Mouse (Mus musculus): ENCODE measurements at regions not wholly inside any gene's neighbourhood (a gene's known extent, or its start where the extent isn't known, plus 50 kb on each side); places are given as distances from the start of the nearest gene placed in this dataset.
A peak's percentile ranks its signal among the peaks of the same experiment; 100 is the strongest.

DNA sequence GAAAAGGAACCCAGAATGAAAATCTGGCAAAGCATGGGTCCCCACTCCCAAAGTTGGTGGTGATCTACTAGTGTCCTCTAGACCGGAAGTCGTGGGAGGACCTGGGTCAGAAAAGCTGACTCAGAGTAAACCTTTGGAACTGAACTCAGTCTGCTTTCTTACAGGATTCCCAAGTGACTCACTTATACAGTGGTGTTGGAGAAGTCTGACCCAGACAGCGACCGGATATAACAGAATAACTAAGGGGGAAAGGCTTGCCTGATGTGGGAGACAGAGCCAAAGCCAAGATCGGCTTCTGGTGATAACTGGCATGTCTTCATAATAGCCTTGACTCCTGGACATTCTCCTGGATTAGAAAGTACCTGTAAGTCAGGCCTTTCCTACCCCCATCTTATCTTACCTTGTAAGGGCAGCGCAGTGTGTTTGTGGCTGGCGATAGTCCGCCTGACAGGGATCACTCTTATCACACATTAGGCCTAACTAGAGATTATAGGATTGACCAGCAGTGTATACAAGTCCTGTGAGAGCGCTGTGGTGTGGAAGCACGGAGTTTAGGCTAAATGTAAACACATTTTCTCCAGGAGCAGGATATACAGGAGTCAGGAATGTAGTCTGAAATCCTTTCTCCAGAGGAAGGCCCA is 150.4 kb downstream of the Gm19410 start:
- ATAC-seq (ENCODE audit: low FRiP score) = no peak
- peaks cover 7% of the 10 kb centered on the region for H3K4me1 ChIP-seq (replicated peaks)
- no peak overlapping the region for H3K9ac ChIP-seq
- H3K4me3 ChIP-seq = no peak overlapping the region
- no peak overlapping the region for H3K4me2 ChIP-seq
- no peaks in the 10 kb centered on the region for H3K36me3 ChIP-seq
- no peak overlapping the region for H3K27ac ChIP-seq
- no peaks in the 10 kb centered on the region for H3K27me3 ChIP-seq
- WGBS = 87% methylated on average over 10 of the region's 10 CpGs
- H3K9me3 ChIP-seq = no peaks in the 10 kb centered on the region

DNA sequence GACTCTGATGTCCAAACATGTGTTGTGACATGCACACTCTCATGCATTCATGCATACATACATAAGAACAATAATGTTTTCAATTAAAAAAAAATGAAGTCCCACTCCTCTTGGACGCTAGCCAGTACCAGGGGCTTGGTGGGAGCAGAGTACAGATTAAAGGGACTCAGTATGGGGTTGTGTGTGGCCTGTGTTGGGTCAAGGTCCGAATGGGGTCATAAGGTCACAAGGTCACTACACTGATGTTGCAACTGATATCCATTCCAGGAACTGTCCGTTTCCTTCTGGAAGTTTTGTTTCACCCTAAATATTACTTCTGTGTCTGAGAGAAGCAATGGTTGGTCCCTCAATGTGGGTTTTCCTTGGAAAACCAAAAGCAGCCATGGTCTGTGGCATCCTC is 152.0 kb downstream of the Gm19410 start:
- ATAC-seq (ENCODE audit: low FRiP score) = no peak
- Histone ChIP-seq H3K27ac (no peak overlapping the region), H3K27me3 (no peaks in the 10 kb centered on the region), H3K4me3 (no peak overlapping the region), H3K9me3 (no peaks in the 10 kb centered on the region), H3K4me2 (no peak overlapping the region), H3K36me3 (no peaks in the 10 kb centered on the region), H3K4me1 (replicated peaks) (peaks cover 7% of the 10 kb centered on the region), H3K9ac (no peak overlapping the region)
- 63% methylated on average over 3 of the region's 3 CpGs for WGBS

DNA sequence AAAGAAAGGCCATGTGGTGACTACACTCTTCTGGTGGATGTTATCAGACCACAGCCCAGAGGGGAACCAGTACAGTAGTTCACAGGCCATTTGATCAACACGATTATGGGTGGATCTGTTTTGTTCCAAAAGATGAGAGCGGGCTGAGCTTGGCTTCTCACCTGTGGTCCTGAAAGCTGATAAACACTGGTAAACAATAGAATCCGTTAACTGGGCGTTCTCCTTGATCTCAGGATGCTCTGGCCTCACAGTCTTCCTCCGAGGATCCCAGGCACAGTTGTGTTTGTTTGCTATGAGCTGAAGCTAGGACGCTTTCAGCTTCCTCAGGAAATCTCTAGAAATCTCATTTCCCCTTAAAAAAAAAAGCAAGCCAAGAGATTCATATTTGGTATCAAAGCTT is 153.9 kb downstream of the Gm19410 start:
- Histone ChIP-seq H3K36me3 (no peaks in the 10 kb centered on the region), H3K9me3 (no peaks in the 10 kb centered on the region), H3K27ac (no peak overlapping the region), H3K4me1 (replicated peaks) (peaks cover 7% of the 10 kb centered on the region), H3K9ac (no peak overlapping the region), H3K4me2 (no peak overlapping the region), H3K4me3 (no peak overlapping the region), H3K27me3 (no peaks in the 10 kb centered on the region)
- ATAC-seq (ENCODE audit: low FRiP score) = no peak
- 83% methylated on average over 6 of the region's 6 CpGs for WGBS

DNA sequence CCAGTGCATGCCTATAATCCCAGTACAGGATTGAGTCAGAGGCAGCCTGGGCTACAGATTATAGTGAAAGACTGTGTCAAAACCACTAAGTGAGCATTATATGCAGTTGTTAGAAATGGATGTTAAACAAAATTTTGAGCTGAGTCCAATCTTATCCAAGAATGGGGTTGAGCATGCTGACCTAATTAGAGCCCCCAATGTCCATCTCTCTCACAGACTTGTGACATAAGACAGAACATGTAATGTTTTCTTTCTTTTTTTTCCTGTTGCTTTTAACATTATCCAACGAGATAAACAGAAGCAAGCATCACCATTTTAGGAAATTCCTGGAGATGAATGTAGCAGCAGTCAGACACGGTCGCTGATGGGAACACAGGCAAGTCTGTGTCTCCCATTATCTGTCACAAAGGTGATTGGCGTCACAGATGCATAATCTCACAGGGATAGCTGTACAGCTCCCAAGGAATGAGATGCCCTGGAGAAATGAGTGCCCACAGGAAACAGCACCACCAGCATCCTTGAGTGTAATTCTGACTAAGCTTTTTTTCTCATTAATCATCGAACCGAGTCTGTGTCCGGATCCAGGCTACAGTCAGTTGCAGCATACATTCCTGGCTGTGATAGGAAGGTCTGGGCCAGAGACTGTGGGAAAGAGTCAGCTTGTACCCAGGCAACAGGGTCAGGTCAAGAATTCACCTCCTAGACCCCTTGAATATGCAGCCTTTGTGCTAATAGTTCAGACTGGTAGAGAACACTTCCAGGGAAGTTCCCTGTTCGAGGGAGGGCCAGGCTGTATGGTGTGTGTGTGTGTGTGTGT is 154.5 kb downstream of the Gm19410 start:
- peaks cover 7% of the 10 kb centered on the region for H3K4me1 ChIP-seq (replicated peaks)
- 0 out of 2 replicates have a peak overlapping the region, but pooled peaks have one; percentile 6 for H3K27ac ChIP-seq
- H3K36me3 ChIP-seq = no peaks in the 10 kb centered on the region
- no peak overlapping the region for H3K4me2 ChIP-seq
- H3K9me3 ChIP-seq = no peaks in the 10 kb centered on the region
- WGBS = 18% methylated on average over 8 of the region's 8 CpGs
- no peak overlapping the region for H3K4me3 ChIP-seq
- H3K27me3 ChIP-seq = no peaks in the 10 kb centered on the region
- H3K9ac ChIP-seq = no peak overlapping the region
- ATAC-seq (ENCODE audit: low FRiP score) = peak; percentile 24; the same call in 1 of the 2 replicates

DNA sequence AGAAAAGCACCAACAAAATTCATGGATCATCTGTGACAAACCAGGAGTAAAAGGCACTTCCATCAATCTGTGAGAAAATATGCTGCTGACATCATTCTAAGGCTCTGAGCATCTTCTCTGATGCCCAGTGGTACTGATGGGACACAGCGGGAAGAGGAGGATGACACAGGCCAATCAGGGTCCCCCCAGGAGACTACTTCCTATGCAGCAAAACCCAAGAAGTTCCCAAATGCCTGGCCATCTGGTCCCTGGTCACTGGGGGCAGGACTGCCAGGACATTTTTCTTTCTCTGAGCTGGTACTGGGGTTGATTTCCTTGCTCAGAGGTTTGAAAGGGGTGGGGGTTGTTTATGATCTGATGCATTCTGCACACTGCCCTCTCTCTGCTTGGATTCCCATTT is 158.4 kb downstream of the Gm19410 start:
- no peaks in the 10 kb centered on the region for H3K27me3 ChIP-seq
- H3K4me2 ChIP-seq = no peak overlapping the region
- peaks cover 7% of the 10 kb centered on the region for H3K4me1 ChIP-seq (replicated peaks)
- no peak overlapping the region for H3K27ac ChIP-seq
- no peaks in the 10 kb centered on the region for H3K9me3 ChIP-seq
- no peak for ATAC-seq (ENCODE audit: low FRiP score)
- no peak overlapping the region for H3K4me3 ChIP-seq
- H3K9ac ChIP-seq = no peak overlapping the region
- H3K36me3 ChIP-seq = no peaks in the 10 kb centered on the region
- 78% methylated on average over 1 of the region's 1 CpGs for WGBS

DNA sequence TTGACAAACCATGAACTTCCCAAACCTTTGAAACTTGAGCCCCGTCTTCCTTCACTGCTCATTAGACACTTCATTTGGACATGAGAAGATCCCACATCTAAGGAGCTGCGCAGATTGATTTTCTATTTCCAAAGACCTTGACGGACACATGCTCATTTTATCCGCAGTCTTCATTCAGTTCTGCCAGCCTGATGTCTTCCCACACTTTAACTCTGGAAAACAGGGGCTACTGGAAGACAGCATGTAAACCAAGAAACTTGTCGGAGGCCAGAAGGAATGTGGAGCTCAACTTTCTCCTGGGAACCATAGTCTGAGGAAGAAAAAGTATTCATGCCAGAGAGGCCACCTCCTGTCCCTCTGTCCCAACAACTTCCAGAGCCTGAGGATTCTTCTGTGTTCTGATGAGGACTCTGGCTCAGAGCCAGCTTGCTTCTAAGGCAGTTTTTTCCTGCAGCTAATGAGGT is 161.8 kb downstream of the Gm19410 start:
- Histone ChIP-seq H3K27ac (no peak overlapping the region), H3K4me1 (replicated peaks) (no peaks in the 10 kb centered on the region; the same call in 1 of the 2 replicates), H3K4me2 (no peak overlapping the region), H3K4me3 (no peak overlapping the region), H3K27me3 (no peaks in the 10 kb centered on the region), H3K9me3 (no peaks in the 10 kb centered on the region), H3K9ac (no peak overlapping the region), H3K36me3 (no peaks in the 10 kb centered on the region)
- WGBS = 82% methylated on average over 5 of the region's 5 CpGs
- no peak for ATAC-seq (ENCODE audit: low FRiP score)

DNA sequence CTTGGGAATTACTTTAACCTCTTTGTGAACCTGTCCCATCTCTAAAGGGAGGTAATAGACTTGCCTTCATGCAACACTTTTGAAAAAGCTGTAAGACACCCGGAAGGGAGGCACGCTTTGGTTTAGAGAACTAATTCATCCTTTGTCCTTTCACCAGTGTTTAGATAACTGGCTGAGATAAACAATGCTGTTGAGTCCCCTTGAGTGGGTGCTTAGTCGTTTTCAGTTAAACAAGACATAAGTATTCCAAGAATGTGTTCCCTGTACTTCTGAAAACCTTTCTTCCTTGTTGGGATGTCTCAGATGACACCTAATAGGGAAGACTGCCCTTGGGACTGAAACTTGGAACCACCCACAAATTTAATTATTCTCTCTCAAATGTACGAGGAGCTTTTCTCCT is 164.7 kb downstream of the Gm19410 start:
- H3K4me1 ChIP-seq (replicated peaks) = peaks cover 18% of the 10 kb centered on the region
- no peak overlapping the region for H3K4me3 ChIP-seq
- H3K27me3 ChIP-seq = no peaks in the 10 kb centered on the region
- H3K27ac ChIP-seq = no peak overlapping the region
- WGBS = 58% methylated on average over 4 of the region's 4 CpGs
- no peak for ATAC-seq (ENCODE audit: low FRiP score)
- H3K9me3 ChIP-seq = no peaks in the 10 kb centered on the region
- no peak overlapping the region for H3K4me2 ChIP-seq
- no peaks in the 10 kb centered on the region for H3K36me3 ChIP-seq
- H3K9ac ChIP-seq = no peak overlapping the region

DNA sequence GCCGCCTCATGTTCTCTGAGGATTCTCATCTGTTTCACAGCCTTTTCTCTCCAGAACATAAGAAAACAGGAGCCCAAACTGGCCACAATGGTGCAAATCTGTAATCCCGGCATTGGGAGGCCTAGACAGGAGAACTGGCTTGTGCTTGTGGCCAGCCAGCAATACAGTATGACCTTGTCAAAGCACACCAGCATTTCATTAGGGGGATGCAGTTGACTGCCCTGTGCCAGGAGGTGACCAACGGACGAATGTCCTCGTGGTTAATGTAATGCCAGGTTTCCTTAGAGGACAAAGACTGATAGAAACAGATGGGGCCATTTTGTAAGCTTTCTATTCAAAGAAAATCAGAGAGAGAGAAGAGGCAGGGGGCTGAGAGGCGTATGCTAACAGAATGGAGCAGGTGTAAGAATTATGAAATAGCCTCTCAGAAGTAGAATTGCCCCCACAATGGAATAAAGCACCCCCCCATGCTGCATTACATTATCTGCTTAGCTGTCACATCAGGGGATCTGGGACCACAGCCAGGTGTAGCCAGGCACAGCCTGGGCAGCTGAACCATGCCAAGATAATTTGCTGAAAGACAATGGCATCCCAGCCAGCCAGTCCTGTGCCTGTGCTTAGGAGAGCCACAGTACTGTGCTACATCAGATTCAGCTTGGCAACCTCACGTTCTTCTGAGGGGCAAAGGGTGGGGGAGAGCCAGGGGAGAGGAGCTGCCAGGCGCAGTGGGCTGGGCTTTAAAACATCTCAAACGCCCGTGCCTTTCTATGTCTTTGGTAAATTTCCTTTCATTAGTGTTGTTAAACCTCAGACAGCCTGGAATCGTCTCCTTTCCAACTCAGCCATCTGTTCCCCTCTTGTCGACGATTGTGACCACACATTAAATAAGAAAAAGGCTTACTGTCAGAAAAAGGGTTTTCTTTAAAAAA is 167.9 kb downstream of the Gm19410 start:
- no peaks in the 10 kb centered on the region for H3K9me3 ChIP-seq
- H3K27me3 ChIP-seq = no peaks in the 10 kb centered on the region
- H3K4me2 ChIP-seq = no peak overlapping the region; the same call in 1 of the 2 replicates
- no peak overlapping the region for H3K9ac ChIP-seq
- peaks cover 18% of the 10 kb centered on the region for H3K4me1 ChIP-seq (replicated peaks)
- H3K36me3 ChIP-seq = no peaks in the 10 kb centered on the region
- ATAC-seq (ENCODE audit: low FRiP score) = peak; percentile 98
- H3K4me3 ChIP-seq = no peak overlapping the region
- H3K27ac ChIP-seq = peak overlapping the region; percentile 87
- WGBS = 32% methylated on average over 13 of the region's 13 CpGs

DNA sequence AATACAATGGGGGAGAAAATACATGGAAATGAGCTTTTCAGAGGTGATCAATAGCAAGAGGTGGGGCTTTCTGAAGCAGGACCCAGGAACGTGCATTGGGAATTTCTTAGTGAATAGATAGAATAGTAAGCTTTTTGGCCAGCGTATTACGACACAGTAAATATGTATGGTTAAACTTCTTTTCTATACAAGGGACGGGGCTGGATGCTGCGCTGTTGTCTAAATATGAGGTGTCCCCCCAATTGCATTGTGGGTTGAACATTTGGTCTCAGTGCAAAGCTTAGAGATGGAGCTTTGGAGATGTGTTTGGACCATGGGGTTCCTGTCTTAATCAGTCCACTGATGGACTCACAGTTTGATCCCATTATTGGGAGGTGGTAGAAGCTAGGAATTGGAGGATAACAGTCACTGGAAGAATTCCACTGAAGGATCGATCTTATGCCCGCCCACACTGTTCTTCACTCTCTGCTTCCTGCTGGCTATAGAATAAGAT is 168.6 kb downstream of the Gm19410 start:
- ATAC-seq (ENCODE audit: low FRiP score) = peak; percentile 44
- H3K4me2 ChIP-seq = no peak overlapping the region; the same call in 1 of the 2 replicates
- peaks cover 18% of the 10 kb centered on the region for H3K4me1 ChIP-seq (replicated peaks)
- no peak overlapping the region for H3K9ac ChIP-seq
- peak overlapping the region; percentile 87 for H3K27ac ChIP-seq
- H3K36me3 ChIP-seq = no peaks in the 10 kb centered on the region
- H3K27me3 ChIP-seq = no peaks in the 10 kb centered on the region
- no peak overlapping the region for H3K4me3 ChIP-seq
- H3K9me3 ChIP-seq = no peaks in the 10 kb centered on the region
- WGBS = 59% methylated on average over 7 of the region's 7 CpGs

DNA sequence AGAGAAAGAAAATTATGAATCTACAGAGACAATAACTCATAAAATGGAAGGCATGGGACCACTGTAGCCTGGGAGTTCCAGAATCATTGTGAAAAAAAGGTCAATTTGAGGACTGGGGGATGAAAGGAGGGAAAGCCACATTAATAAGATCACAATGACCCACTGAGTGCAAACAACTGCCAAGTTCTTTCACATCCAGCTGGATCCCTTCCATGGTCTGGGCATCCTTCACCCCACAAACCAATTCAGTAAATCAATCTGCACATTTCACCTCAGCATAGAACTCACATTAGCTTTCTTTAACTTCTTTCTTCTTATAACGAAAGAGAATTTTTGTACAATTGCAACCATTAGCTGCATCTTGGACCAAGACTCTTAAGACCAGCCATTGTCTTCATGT is 169.4 kb downstream of the Gm19410 start:
- 92% methylated on average over 1 of the region's 1 CpGs for WGBS

DNA sequence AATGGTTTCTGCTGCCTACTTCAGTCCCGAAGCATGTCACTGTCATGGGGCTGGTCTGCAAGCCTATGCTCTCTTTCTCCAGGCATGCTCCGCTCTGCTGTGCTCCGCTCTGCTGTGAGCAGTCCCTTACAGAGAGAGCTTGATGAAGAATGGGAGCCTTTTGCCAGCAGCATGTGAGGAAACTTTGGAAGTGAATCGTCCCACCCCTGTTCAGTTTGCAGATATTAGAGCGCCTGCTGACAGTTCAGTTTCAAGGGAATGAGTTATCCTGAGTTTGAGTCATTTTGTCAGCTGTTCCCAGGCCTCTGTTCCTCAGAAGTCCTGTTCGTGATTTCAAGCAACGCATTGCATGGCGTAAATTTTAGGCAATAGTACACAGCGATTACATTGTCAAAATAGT is 173.6 kb downstream of the Gm19410 start:
- no peaks in the 10 kb centered on the region for H3K27me3 ChIP-seq
- 92% methylated on average over 9 of the region's 9 CpGs for WGBS
- ATAC-seq (ENCODE audit: low FRiP score) = no peak
- no peak overlapping the region for H3K9ac ChIP-seq
- no peak overlapping the region for H3K4me2 ChIP-seq
- no peak overlapping the region for H3K27ac ChIP-seq
- 0 out of 2 replicates have a peak, but pooled peaks cover 4% of the 10 kb centered on the region for H3K4me1 ChIP-seq (replicated peaks)
- no peaks in the 10 kb centered on the region for H3K36me3 ChIP-seq
- no peak overlapping the region for H3K4me3 ChIP-seq
- H3K9me3 ChIP-seq = no peaks in the 10 kb centered on the region

More for the DNA sequence above, 169.4 kb downstream of the Gm19410 start:
- H3K4me2 ChIP-seq = no peak overlapping the region
- no peaks in the 10 kb centered on the region for H3K9me3 ChIP-seq
- H3K27me3 ChIP-seq = no peaks in the 10 kb centered on the region
- peaks cover 18% of the 10 kb centered on the region for H3K4me1 ChIP-seq (replicated peaks)
- no peak overlapping the region for H3K4me3 ChIP-seq
- H3K9ac ChIP-seq = no peak overlapping the region
- no peaks in the 10 kb centered on the region for H3K36me3 ChIP-seq
- no peak overlapping the region for H3K27ac ChIP-seq
- ATAC-seq (ENCODE audit: low FRiP score) = no peak

DNA sequence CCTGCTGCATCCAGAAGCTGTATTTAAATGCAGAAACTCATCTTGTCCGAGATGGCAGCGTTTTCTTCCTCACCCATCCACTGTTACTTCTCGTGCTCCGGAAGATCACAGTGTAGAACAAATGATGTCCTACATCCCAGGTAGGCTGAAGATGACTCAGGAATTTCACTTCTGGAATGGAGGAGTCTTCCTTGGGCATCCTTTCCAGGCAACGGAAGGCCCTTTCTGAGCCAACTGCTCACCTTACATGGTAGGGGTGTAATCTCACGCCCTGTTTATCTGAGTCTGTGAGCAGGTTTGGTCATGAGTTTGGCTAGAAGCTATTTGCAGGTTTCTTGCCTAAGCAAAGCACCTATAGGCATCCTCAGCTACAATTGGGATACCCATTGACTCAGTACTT is 176.9 kb downstream of the Gm19410 start:
- H3K9me3 ChIP-seq = no peaks in the 10 kb centered on the region
- no peak overlapping the region for H3K4me3 ChIP-seq
- H3K27ac ChIP-seq = no peak overlapping the region
- ATAC-seq (ENCODE audit: low FRiP score) = no peak
- no peaks in the 10 kb centered on the region for H3K36me3 ChIP-seq
- no peak overlapping the region for H3K9ac ChIP-seq
- WGBS = 97% methylated on average over 6 of the region's 6 CpGs
- H3K4me1 ChIP-seq (replicated peaks) = no peaks in the 10 kb centered on the region
- no peaks in the 10 kb centered on the region for H3K27me3 ChIP-seq
- no peak overlapping the region for H3K4me2 ChIP-seq

Measured in hindbrain, embryonic 13.5 days (tissue).